Mouse (Mus musculus): Measurements from ENCODE around the gene Cit. TPM values are rescaled to one million over a fixed set of nuclear protein-coding genes. Genes with fewer than 3 reads are reported as not detected.

Gene Cit
- total RNA-seq, 2 experiments from 2014 or later, result 177 to 207 TPM

DNA sequence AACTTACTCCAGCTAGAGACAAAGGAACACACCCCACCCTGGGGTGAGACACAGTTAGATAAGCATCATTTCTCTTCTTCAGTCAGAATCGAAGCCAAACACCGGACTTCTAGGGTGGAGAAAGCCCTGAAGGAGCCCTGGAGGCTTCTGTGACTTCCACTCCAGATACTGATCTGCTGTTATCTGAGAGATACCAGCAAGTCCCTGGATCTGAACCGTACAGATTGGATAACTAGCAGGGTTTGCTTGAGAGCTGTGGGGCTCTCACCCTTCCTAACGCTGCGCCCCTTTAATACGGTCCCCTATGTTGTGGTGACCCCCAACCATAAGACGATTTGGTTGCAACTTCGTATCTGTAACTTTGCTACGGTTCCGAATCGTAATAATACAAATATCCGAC, 177.1 kb downstream of the Cit start:
- DNase-seq (ENCODE audit: low spot score in 2 of 2), result no peak
- intact Hi-C loops (cut with DNase I), result loop anchor here (5.0 kb wide), 1 partner anchor 175 kb away; the partner anchor contains the start of gene Cit

DNA sequence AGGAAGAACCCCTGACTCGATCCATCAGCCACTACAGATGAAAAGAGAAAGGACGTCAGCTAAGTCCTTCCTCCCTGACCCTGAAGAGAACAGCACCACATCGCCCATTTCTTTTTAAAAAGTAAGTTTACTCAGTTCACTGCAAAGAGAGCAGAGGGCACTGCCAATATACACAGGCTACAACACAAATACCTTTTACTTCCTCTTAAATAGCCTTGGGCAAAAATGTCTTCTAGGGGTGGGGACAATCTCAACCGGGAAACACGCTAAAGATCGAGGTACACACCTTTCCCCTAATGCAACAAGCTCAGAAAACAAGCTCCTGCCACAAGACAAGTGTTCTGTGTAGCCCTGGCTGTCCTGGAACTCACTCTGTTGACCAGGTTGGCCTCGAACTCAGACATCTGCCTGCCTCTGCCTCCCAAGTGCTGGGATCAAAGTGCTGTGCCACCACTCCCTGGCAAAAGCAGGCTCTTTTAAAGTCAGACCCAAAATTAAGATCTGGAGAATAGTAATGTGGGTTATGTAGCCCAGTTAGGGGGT, 177.7 kb downstream of the Cit start:
- no peak for DNase-seq (ENCODE audit: low spot score in 2 of 2)
- intact Hi-C loops (cut with DNase I), result loop anchor here (5.0 kb wide), 1 partner anchor 175 kb away; the partner anchor contains the start of gene Cit

DNA sequence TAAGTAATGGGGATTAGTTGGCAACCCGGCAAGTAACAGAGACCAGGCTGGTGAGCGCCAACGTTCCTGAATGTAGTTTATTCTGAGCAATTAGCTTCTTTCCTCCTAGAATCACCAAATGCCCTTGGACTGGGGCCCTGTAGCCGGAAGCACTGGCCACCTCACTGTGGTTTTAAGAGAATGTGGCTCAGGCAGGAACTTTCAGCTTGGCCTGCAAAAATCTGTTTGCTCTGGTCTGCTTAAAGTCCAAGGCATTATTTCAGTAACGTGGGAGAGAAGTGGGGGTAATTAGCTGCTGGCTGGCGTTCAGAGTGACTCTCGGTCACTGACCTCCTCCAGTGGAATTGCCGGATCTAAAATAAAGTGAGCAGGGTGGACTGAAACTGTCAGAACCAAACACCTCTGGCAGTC, 178.2 kb downstream of the Cit start:
- intact Hi-C loops (cut with DNase I), result loop anchor here (5.0 kb wide), 1 partner anchor 176 kb away; the partner anchor contains the start of gene Cit

GRCm38 (mm10) chr5:116023821-116024284, 178.8 kb downstream of the Cit start:
- intact Hi-C loops (cut with DNase I), result loop anchor here (5.0 kb wide), 1 partner anchor 177 kb away; the partner anchor contains the start of gene Cit
- no peak for DNase-seq (ENCODE audit: low spot score in 2 of 2)

More for the DNA sequence above, 178.2 kb downstream of the Cit start:
- peak in 1 of 2 experiments; percentile 60 for DNase-seq (ENCODE audit: low spot score in 2 of 2)

DNA sequence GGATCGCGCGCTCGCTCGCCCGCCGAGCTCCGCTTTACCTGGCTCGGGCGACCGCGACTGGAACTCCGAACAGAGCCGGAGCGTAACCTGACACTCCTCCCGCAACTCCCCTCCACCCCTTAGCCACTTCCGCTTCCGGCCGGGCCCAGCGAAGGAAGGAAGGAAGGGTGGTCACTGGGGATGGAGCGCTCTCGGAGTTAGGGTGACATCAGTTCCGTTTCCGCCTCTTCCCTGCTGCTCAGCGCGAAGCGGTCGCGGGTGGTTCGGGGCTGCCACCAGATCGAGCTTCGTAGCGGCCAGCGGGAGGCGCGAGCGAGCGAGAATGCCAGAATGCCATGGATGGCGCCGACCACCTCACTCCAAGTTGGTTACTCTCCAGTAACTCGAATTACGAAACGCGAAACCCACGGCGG, 179.3 kb downstream of the Cit start, which contains the start of gene Prkab1:
TSS of gene Prkab1 (minus strand) at position 182 of the 413 bp plus-strand sequence.
- intact Hi-C loops (cut with DNase I), result loop anchor here (5.0 kb wide), 1 partner anchor 177 kb away; the partner anchor contains the start of gene Cit

DNA sequence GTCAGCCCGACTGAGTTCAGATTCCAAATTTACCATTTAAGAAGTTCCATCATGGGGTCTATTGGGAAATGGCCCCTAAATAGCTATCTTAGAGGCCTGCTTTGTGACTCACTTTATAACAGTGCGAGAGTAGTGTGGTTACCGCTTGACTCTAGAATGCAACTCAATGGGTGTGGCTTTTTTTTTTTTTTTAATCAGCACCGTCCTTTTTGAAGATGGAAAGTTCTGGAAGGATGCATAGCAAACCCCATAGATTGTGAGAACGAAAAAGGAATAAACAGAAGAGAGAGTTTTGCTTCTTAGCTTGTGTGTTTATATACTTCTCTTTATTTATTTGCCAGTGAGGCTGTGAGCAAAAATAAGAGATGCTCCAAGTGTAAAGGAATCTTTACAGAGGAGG, 181.0 kb downstream of the Cit start:
- intact Hi-C loops (cut with DNase I), result no loop called here
- DNase-seq (ENCODE audit: low spot score in 2 of 2), result no peak

More for the DNA sequence above, 179.3 kb downstream of the Cit start, which contains the start of gene Prkab1:
- peak; percentile 91 to 96 for DNase-seq (ENCODE audit: low spot score in 2 of 2)

DNA sequence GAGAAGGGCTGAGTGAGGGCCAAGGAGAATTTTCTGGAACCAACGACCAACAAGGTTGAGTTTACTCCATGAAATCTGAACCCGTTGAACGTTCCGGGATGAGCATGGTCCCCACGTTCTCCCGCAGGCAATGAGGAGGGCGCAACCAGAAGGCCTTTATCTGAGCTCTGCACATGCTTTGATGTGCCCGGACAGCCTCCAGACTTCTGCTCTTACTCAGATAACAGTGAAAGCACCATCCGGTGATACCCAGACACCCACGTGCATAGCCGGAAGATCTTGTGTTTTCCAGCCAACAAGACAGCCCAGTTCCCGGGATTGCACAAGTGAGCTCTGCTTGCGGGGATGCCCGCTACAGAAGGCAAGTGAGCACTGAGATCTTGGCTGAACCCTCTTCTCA, 181.5 kb downstream of the Cit start:
- intact Hi-C loops (cut with DNase I), result no loop called here
- DNase-seq (ENCODE audit: low spot score in 2 of 2), result no peak

- intact Hi-C loops (cut with DNase I), result no loop called here
- no peak for DNase-seq (ENCODE audit: low spot score in 2 of 2)
Observed at GRCm38 (mm10) chr5:116029071-116029470, 184.0 kb downstream of the Cit start.

DNA sequence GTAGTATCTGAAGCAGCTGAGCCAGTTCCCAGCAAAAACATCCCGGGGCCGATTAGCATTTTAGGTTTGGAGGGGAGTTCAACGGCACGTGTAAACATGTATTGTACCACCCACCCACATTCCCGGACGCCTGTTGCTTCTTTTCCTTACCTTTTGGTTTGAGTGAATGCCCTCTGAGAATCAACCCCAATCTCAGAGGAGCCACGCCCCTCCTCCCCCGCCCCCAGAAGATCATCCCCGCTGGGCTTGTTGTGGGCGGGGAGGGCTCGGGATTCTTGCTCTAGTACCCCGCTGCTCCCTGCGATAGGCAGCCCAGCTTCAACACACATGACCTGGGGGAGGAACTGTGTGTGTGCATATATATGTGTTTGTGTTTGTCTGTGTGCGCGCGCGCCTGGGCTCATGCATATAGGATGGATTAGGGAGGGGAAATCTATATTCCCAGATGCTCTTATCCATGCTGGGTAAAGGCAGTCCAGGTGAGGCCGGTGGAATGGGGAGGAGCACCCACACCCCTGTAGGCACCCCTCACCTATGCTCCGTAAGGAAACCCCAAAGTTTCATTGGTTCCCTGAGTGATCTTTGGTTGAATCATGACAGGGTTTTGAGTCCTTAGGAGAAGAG, 185.6 kb downstream of the Cit start:
- intact Hi-C loops (cut with DNase I), result loop anchor here (5.0 kb wide), 2 partner anchors 92 to 1067 kb away; no protein-coding TSS in a partner anchor

DNA sequence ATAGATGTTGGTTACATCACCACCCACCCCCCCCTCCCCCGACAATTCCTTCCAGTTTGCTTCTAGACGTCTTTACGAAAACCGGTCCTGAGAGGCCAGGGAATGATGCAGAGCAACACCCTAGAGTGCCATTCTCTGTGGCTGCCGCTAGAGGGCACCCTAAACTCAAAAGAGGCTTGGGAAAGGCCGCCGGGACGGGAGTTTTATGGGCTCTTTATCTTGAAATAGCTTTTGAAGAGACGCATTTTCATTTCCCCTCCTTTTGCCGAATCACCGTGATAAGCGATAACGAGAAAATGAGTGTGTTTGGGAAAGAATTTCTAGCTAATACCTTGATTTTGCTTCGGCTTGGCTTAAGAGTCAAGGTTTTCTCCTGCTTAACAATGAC, 186.1 kb downstream of the Cit start:
- intact Hi-C loops (cut with DNase I), result loop anchor here (5.0 kb wide), 2 partner anchors 91 to 1066 kb away; no protein-coding TSS in a partner anchor

More for the DNA sequence above, 185.6 kb downstream of the Cit start:
- no peak for DNase-seq (ENCODE audit: low spot score in 2 of 2)

GRCm38 (mm10) chr5:116036465-116036864, 191.4 kb downstream of the Cit start:
- no peak for DNase-seq (ENCODE audit: low spot score in 2 of 2)
- intact Hi-C loops (cut with DNase I), result no loop called here

More for the DNA sequence above, 186.1 kb downstream of the Cit start:
- peak; percentile 56 to 70 for DNase-seq (ENCODE audit: low spot score in 2 of 2)

- intact Hi-C loops (cut with DNase I), result no loop called here
- no peak for DNase-seq (ENCODE audit: low spot score in 2 of 2)
Observed at GRCm38 (mm10) chr5:116037731-116038130, 192.7 kb downstream of the Cit start.

DNA sequence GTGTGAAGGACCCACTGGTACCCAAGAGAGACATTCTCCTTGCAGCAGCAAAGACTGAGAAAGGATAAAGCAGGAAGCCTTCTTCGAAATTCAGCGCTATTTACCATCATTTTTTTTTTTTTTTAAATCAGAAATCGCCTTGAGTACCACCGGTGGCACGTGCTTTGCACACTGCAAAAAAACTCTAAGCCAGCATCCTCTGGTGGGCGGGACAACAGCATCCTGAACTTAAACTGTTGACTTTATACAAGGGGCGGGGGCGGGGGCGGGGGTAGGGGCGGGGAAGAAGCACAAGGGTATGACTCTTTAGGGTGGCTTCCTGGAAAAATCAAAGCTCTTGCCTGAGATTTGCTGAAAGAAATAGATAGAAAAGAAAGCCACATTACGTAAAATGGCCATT, 194.6 kb downstream of the Cit start:
- no peak for DNase-seq (ENCODE audit: low spot score in 2 of 2)
- intact Hi-C loops (cut with DNase I), result no loop called here

DNA sequence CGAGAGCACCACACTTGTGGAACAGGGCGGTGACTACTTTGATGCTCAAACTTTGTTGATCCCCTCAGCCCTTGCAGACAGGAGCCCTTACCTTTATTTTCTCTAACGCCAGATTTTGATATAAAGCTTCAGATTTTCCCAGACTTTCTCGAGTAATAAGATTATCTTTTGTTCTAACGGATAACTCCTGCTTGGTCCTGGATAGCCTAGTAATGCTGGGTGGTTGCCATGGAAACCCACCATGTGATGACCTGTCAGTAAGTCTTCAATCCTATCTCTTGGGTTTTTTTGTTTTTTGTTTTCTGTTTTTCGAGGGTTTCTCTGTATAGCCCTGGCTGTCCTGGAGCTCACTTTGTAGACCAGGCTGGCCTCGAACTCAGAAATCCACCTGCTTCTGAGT, 197.2 kb downstream of the Cit start:
- no peak for DNase-seq (ENCODE audit: low spot score in 2 of 2)
- intact Hi-C loops (cut with DNase I), result no loop called here

DNA sequence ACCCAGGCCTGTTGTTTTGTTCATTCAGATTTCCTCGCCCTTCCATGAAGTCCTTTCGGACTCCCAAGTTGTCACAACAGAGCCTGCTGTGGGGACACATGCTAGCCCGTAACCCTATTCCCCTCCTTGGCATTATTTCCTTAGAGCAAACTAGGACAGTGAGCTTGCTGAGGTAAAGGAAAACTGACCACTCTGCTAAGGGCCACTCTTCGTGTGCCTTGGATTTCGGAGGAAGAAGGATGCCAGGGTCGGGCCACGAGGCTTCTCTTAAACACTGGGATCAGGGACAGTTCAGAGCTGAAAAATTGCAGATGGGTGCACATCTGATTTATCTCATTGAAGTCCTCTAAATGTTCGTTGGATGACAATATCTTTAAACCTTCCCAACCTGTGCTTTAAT, 200.5 kb downstream of the Cit start:
- DNase-seq (ENCODE audit: low spot score in 2 of 2), result no peak
- intact Hi-C loops (cut with DNase I), result no loop called here

GRCm38 (mm10) chr5:116046246-116046645, 201.2 kb downstream of the Cit start:
- intact Hi-C loops (cut with DNase I), result no loop called here
- DNase-seq (ENCODE audit: low spot score in 2 of 2), result no peak

DNA sequence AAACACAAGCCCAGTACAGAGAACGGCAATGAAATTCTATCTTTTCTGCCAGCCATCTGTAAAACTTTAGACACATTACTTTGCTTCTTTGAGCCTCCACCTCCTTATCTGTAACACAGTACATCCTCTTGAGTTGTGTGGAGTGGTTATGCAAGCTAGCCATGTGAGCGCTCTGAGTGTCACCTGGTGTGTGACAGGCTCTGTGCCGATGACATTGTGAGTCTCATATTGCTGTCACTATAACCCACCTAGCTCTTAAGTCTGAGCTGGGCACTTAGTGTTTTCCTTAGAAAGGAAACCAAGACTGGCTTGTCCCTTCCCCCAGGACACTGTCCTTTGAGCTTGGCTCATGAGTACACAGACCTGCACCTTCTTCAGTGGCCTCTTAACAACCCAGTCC, 203.2 kb downstream of the Cit start:
- DNase-seq (ENCODE audit: low spot score in 2 of 2), result no peak
- intact Hi-C loops (cut with DNase I), result no loop called here

DNA sequence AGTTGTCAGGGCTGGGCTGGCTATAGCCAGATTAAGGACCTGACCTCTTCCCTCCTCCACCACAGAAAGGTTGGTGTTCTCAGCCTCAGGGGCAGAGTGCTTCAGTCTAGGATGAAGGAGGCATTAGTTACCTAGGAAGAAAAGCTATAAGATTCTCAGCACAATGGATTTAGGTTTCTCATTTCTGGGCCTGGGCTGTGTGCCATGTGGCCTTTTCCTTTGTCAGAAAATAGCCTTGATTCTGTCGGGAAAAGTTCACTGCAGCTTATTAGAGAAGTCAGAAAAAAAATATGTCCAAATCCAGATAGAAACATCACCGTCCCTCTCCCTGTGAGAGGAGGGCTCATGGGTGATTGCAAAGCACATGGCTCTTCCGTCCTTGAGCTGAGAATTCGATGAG, 204.7 kb downstream of the Cit start:
- intact Hi-C loops (cut with DNase I), result no loop called here

DNA sequence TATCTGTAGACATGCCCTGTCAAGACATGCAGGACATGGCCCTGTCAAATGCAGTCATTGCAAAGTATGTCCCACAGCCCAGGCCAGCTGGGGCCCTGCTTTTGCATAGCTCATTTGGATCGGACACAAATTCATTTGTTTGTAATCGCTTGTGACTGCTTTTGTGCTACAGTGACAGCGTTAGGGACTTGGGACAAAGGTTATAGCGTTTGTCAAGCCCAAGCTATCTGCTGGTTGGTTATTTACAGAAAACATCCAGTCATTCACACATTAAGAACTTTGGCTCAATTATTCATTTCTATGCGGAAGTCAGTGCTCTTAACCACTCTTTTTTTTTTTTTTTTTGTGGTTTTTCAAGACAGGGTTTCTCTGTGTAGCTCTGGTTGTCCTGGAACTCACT, 207.1 kb downstream of the Cit start:
- intact Hi-C loops (cut with DNase I), result no loop called here
- DNase-seq (ENCODE audit: low spot score in 2 of 2), result no peak

More for the DNA sequence above, 204.7 kb downstream of the Cit start:
- DNase-seq (ENCODE audit: low spot score in 2 of 2), result no peak

DNA sequence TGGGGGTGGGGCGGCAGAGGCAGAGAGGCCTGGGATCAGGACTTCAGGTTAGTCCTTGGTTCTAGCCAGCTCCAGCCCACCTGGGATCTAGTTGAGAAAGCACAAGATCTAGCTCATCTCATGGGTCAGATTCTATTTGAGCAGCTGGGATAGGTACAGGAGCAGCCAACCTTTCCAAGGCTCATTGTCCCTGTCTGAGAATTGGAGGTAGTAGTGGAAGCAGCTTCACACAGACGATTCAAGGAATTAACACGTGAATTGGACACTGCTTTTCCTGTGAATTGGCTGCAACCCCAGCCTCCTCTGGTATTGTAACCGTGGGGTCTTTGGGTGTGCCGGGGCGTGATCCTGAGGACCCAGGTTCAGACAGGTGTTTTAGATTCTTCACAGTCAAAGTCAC, 207.7 kb downstream of the Cit start:
- no peak for DNase-seq (ENCODE audit: low spot score in 2 of 2)
- intact Hi-C loops (cut with DNase I), result no loop called here
